Mouse (Mus musculus) megakaryocyte, embryonic 14.5 days (primary cell): Measurements from ENCODE around the gene Tmem72.

ENCODE experiments used
- FLI1 ChIP-seq: IDR thresholded peaks from 2 replicates; pipeline ENCODE4 v1.6.1; 2012; ENCODE audit warnings: low read length, inconsistent platforms, mixed read lengths
- GATA1 ChIP-seq: IDR thresholded peaks from 3 replicates; pipeline ENCODE4 v1.6.1; 2012; ENCODE audit warnings: mixed read lengths, low read length, inconsistent platforms, borderline replicate concordance

DNA sequence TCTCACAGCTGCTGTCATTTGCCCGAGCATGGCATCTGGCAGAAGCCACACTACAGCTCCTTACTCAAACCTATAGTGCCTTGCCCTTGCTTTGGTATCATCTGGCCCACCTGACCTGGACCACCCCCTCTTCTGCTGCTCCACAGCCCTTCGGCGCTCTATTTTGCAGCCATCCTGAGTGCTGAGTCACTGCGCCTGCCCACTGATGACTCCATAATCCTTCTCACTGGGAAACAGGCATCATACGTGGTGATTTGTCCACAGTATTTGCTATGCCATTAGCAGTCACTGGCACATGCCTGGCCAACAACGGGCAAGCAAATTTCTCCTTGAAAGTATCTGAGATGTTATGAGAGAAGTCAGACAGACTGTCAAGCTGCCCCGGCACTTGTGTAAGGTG lies 66.9 kb downstream of the Tmem72 start:
- TF ChIP-seq FLI1 (no peak), GATA1 (no peak)
